Comparison of ENCODE assay signal across 8 mouse cellular contexts in the genomic region with DNA sequence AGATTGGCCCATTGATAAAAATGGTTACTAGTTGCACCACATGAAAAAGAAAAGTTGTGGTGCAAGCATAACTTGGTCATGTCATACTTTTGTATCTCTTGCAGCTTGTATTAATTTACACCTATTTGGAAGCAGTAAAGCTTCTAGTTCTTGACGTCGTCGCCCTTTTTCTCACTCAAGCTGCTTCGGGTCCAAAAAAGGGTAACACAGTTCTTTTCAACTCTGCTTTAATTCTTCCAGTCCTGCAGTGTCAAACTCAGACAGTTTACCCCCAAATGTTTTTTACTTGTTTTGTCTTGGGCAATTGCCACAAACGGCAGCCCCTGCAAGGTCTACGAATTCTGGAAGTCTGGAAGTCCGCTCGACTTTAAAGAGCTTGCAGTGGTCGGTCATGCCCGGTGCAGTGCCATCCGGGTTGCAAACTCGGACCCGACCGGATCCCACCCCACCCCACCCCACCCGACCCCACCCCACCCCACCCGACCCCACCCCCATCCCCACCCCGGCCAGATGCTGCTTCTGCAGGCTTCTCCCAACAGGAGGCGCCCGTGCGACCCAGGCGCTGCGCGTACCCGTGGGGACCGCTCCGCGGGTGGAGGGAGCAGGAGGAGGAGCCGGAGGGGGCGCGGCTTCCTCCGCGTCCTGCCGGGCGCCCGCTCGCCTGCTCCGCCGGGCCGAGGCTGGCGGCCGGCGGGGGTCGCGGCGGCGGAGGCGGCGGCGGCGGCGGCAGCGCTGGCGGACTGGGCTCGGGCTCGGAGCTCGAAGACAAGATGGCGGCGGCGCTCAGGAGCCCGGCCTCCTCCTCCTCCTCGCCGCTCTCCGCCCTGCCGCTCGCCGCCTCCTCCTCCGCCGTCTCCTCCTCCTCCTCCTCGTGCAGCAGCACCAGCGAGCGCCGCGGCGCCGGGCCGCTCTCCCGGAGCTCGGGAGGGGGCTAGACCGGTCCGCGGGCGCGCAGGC. TPM values are rescaled to one million over a fixed set of nuclear protein-coding genes. Genes with fewer than 3 reads are reported as not detected.
DNase-seq lines count a peak whose midpoint lies in the region; ATAC-seq and TF ChIP-seq lines count a peak whose summit lies in the region.

Gene Pcnx (plus strand): TSS at position 673 of the 957 bp plus-strand sequence.

- no peaks in the 10 kb centered on the region for H3K36me3 ChIP-seq in ES-E14 (ENCODE audit: control insufficient read depth, insufficient read depth, low read length, poor library complexity, severe bottlenecking)

- no peaks in the 10 kb centered on the region for H3K9me3 ChIP-seq in ES-E14 (ENCODE audit: control insufficient read depth, insufficient read depth, low read depth, low read length)

- peak; percentile 65 to 70 for ATAC-seq in hematopoietic stem cell, adult 5-6 weeks (replicated peaks in 1 of 2; ENCODE audit: insufficient read depth in 1 of 2, low FRiP score in 2 of 2, low TSS enrichment in 1 of 2, low read depth in 1 of 2, poor library complexity in 2 of 2, severe bottlenecking in 2 of 2)

- in situ Hi-C loops in ES-E14 (cut with MboI; ENCODE audit: low sequenced_read_pairs in 2 of 2, unreplicated experiment in 2 of 2): no loop called here

- no peak within 1 kb of the TSS for H3K27ac ChIP-seq in ES-E14 (ENCODE audit: insufficient read depth, low read depth, low read length, poor library complexity, severe bottlenecking)

- H3K4me3 ChIP-seq in ES-E14 (ENCODE audit: insufficient read depth in 1 of 2, low read depth in 1 of 2, low read length in 2 of 2, poor library complexity in 1 of 2, severe bottlenecking in 1 of 2): peak within 1 kb of the TSS; percentile 91 to 99

- peaks cover 2 to 5% of the 10 kb centered on the region in 2 experiments; a peak in 2 of 4 replicates for H3K4me1 ChIP-seq in ES-E14 (ENCODE audit: control insufficient read depth in 2 of 2, insufficient read depth in 2 of 2, low read length in 2 of 2, poor library complexity in 1 of 2)

- H3K9ac ChIP-seq in ES-E14 (ENCODE audit: insufficient read depth, low read depth, low read length, poor library complexity, severe bottlenecking): peak within 1 kb of the TSS; percentile 97

- DNase-seq in ES-E14 (ENCODE audit: low read depth, low spot score): peak; percentile 59
- DNase-seq in cerebellum, adult 11-12 months: peak; percentile 84
- peak; percentile 81 for DNase-seq in forelimb bud, embryonic 11.5 days (ENCODE audit: low read depth, low spot score)
- peak; percentile 90 to 92 for DNase-seq in layer of hippocampus, postnatal 10 days (ENCODE audit: low spot score in 2 of 2)
- DNase-seq in lung, postnatal 10 days: peak; percentile 93
- peak; percentile 87 for DNase-seq in retina, embryonic 14.5 days (ENCODE audit: low spot score)
- peak; percentile 92 for DNase-seq in thymus, postnatal 36 days

TF ChIP-seq in ES-E14, 5 proteins besides CTCF, POLR2A, EP300 and RAD21:
- TF ChIP-seq CHD2 (IDR thresholded peaks at IDR 0.05; ENCODE audit: low read depth, low read length) (no peak), ZC3H11A (IDR thresholded peaks at IDR 0.05; ENCODE audit: borderline replicate concordance, low read depth, low read length) (no peak)

RNA-seq across cellular contexts. Expression of gene Pcnx, which starts in this region (rescaled TPM):
- 24.9 and 36.0 TPM in 2 replicates for total RNA-seq in ES-E14 (2012; rRNA removed)
- 12.1 and 15.1 TPM in 2 replicates for total RNA-seq in hematopoietic stem cell, adult 5-6 weeks (2017)
- total RNA-seq in layer of hippocampus, postnatal 10 days (2021): 100 to 1,000 TPM; 108 to 132 TPM
